Mouse (Mus musculus): ENCODE measurements around the gene Trdmt1. TPM values are rescaled to one million over a fixed set of nuclear protein-coding genes. Genes with fewer than 3 reads are reported as not detected.

Gene Trdmt1
- polyA plus RNA-seq, 1 experiment from 2014 or later = 8.2 TPM

- no peaks in the 10 kb centered on the region for H3K36me3 ChIP-seq
- H3K4me3 ChIP-seq = no peak overlapping the region
- peaks cover 13% of the 10 kb centered on the region for H3K4me1 ChIP-seq
- WGBS = 74% methylated on average over 3 of the region's 3 CpGs
- no peak overlapping the region for H3K9ac ChIP-seq (replicated peaks)
- no peak for ATAC-seq (ENCODE audit: low FRiP score, low read depth)
- no peaks in the 10 kb centered on the region for H3K9me3 ChIP-seq
- no peak overlapping the region for H3K4me2 ChIP-seq (replicated peaks)
- H3K27ac ChIP-seq (replicated peaks) = no peak overlapping the region
- no peaks in the 10 kb centered on the region for H3K27me3 ChIP-seq
These were observed 4.3 kb upstream of the Trdmt1 start for GRCm38 (mm10) chr2:13548749-13549148.

GRCm38 (mm10) chr2:13543519-13544124 lies 846 bp downstream of the Trdmt1 start:
- Histone ChIP-seq H3K36me3 (no peaks in the 10 kb centered on the region), H3K27me3 (no peaks in the 10 kb centered on the region), H3K4me3 (peak overlapping the region; percentile 64), H3K27ac (replicated peaks) (peak overlapping the region; percentile 96), H3K4me1 (peaks cover 14% of the 10 kb centered on the region), H3K9me3 (no peaks in the 10 kb centered on the region), H3K9ac (replicated peaks) (peak overlapping the region; percentile 70; the same call in 1 of the 2 replicates), H3K4me2 (replicated peaks) (peak overlapping the region; percentile 54)
- peak; percentile 21 for ATAC-seq (ENCODE audit: low FRiP score, low read depth)
- WGBS = 44% methylated on average over 8 of the region's 8 CpGs

- Histone ChIP-seq H3K27me3 (no peaks in the 10 kb centered on the region), H3K9ac (replicated peaks) (no peak overlapping the region), H3K27ac (replicated peaks) (no peak overlapping the region), H3K36me3 (no peaks in the 10 kb centered on the region), H3K4me3 (no peak overlapping the region), H3K4me2 (replicated peaks) (no peak overlapping the region), H3K9me3 (no peaks in the 10 kb centered on the region), H3K4me1 (peaks cover 11% of the 10 kb centered on the region)
- no peak for ATAC-seq (ENCODE audit: low FRiP score, low read depth)
- 85% methylated on average over 1 of the region's 1 CpGs for WGBS
These were observed 4.6 kb downstream of the Trdmt1 start for GRCm38 (mm10) chr2:13539860-13540259.

GRCm38 (mm10) chr2:13538704-13539377 lies 5.6 kb downstream of the Trdmt1 start:
- ATAC-seq (ENCODE audit: low FRiP score, low read depth) = no peak
- no peak overlapping the region for H3K4me2 ChIP-seq (replicated peaks)
- H3K4me1 ChIP-seq = peaks cover 6% of the 10 kb centered on the region; the same call in 1 of the 2 replicates
- no peak overlapping the region for H3K9ac ChIP-seq (replicated peaks)
- no peak overlapping the region for H3K27ac ChIP-seq (replicated peaks)
- no peaks in the 10 kb centered on the region for H3K27me3 ChIP-seq
- no peaks in the 10 kb centered on the region for H3K9me3 ChIP-seq
- no peak overlapping the region for H3K4me3 ChIP-seq
- no peaks in the 10 kb centered on the region for H3K36me3 ChIP-seq
- 75% methylated on average over 6 of the region's 6 CpGs for WGBS

- ATAC-seq (ENCODE audit: low FRiP score, low read depth) = no peak
- no peak overlapping the region for H3K27ac ChIP-seq (replicated peaks)
- H3K27me3 ChIP-seq = no peaks in the 10 kb centered on the region
- no peak overlapping the region for H3K4me2 ChIP-seq (replicated peaks)
- H3K9me3 ChIP-seq = no peaks in the 10 kb centered on the region
- no peak overlapping the region for H3K9ac ChIP-seq (replicated peaks)
- H3K4me3 ChIP-seq = no peak overlapping the region
- H3K36me3 ChIP-seq = no peaks in the 10 kb centered on the region
- H3K4me1 ChIP-seq = 0 out of 2 replicates have a peak, but pooled peaks cover 3% of the 10 kb centered on the region
- 72% methylated on average over 2 of the region's 2 CpGs for WGBS
These were observed 6.2 kb downstream of the Trdmt1 start for GRCm38 (mm10) chr2:13538258-13538657.

- Histone ChIP-seq H3K9ac (replicated peaks) (no peak overlapping the region), H3K36me3 (no peaks in the 10 kb centered on the region), H3K27me3 (no peaks in the 10 kb centered on the region), H3K4me2 (replicated peaks) (no peak overlapping the region), H3K9me3 (no peaks in the 10 kb centered on the region), H3K27ac (replicated peaks) (no peak overlapping the region), H3K4me3 (no peak overlapping the region), H3K4me1 (0 out of 2 replicates have a peak, but pooled peaks cover 3% of the 10 kb centered on the region)
- no peak; the same call in 1 of the 2 replicates for ATAC-seq (ENCODE audit: low FRiP score, low read depth)
- WGBS = 19% methylated on average over 2 of the region's 2 CpGs
These were observed 6.7 kb downstream of the Trdmt1 start for GRCm38 (mm10) chr2:13537733-13538132.

- Histone ChIP-seq H3K9ac (replicated peaks) (no peak overlapping the region), H3K9me3 (no peaks in the 10 kb centered on the region), H3K4me3 (no peak overlapping the region), H3K4me2 (replicated peaks) (no peak overlapping the region), H3K36me3 (no peaks in the 10 kb centered on the region), H3K27me3 (no peaks in the 10 kb centered on the region), H3K4me1 (0 out of 2 replicates have a peak, but pooled peaks cover 3% of the 10 kb centered on the region), H3K27ac (replicated peaks) (no peak overlapping the region)
- ATAC-seq (ENCODE audit: low FRiP score, low read depth) = no peak
These were observed 7.7 kb downstream of the Trdmt1 start for GRCm38 (mm10) chr2:13536747-13537146.

- Histone ChIP-seq H3K4me3 (no peak overlapping the region), H3K9me3 (no peaks in the 10 kb centered on the region), H3K4me2 (replicated peaks) (no peak overlapping the region), H3K9ac (replicated peaks) (no peak overlapping the region), H3K4me1 (0 out of 2 replicates have a peak, but pooled peaks cover 7% of the 10 kb centered on the region), H3K27me3 (0 out of 2 replicates have a peak, but pooled peaks cover 6% of the 10 kb centered on the region), H3K27ac (replicated peaks) (no peak overlapping the region), H3K36me3 (no peaks in the 10 kb centered on the region)
- no peak for ATAC-seq (ENCODE audit: low FRiP score, low read depth)
- WGBS = 93% methylated on average over 6 of the region's 6 CpGs
These were observed 13.8 kb downstream of the Trdmt1 start for GRCm38 (mm10) chr2:13530639-13531038.

- 0 out of 2 replicates have a peak, but pooled peaks cover 4% of the 10 kb centered on the region for H3K4me1 ChIP-seq
- no peak overlapping the region for H3K4me3 ChIP-seq
- no peak overlapping the region for H3K27ac ChIP-seq (replicated peaks)
- H3K9ac ChIP-seq (replicated peaks) = no peak overlapping the region; the same call in 1 of the 2 replicates
- 95% methylated on average over 3 of the region's 3 CpGs for WGBS
- no peak overlapping the region for H3K4me2 ChIP-seq (replicated peaks)
- H3K27me3 ChIP-seq = 0 out of 2 replicates have a peak, but pooled peaks cover 6% of the 10 kb centered on the region
- H3K36me3 ChIP-seq = no peaks in the 10 kb centered on the region
- no peaks in the 10 kb centered on the region for H3K9me3 ChIP-seq
- 0 out of 2 replicates have a peak, but pooled peaks have one; percentile 14 for ATAC-seq (ENCODE audit: low FRiP score, low read depth)
These were observed 15.1 kb downstream of the Trdmt1 start for GRCm38 (mm10) chr2:13529253-13529933.

GRCm38 (mm10) chr2:13527531-13527930 lies 16.9 kb downstream of the Trdmt1 start:
- Histone ChIP-seq H3K4me3 (no peak overlapping the region), H3K4me2 (replicated peaks) (no peak overlapping the region), H3K9me3 (no peaks in the 10 kb centered on the region), H3K27ac (replicated peaks) (no peak overlapping the region), H3K27me3 (0 out of 2 replicates have a peak, but pooled peaks cover 6% of the 10 kb centered on the region), H3K9ac (replicated peaks) (no peak overlapping the region), H3K4me1 (0 out of 2 replicates have a peak, but pooled peaks cover 4% of the 10 kb centered on the region), H3K36me3 (no peaks in the 10 kb centered on the region)
- ATAC-seq (ENCODE audit: low FRiP score, low read depth) = no peak
- WGBS = 79% methylated on average over 4 of the region's 4 CpGs

- Histone ChIP-seq H3K4me2 (replicated peaks) (no peak overlapping the region), H3K9ac (replicated peaks) (no peak overlapping the region), H3K4me3 (no peak overlapping the region), H3K9me3 (no peaks in the 10 kb centered on the region), H3K27me3 (0 out of 2 replicates have a peak, but pooled peaks cover 6% of the 10 kb centered on the region), H3K4me1 (0 out of 2 replicates have a peak, but pooled peaks cover 4% of the 10 kb centered on the region), H3K36me3 (no peaks in the 10 kb centered on the region), H3K27ac (replicated peaks) (no peak overlapping the region)
- ATAC-seq (ENCODE audit: low FRiP score, low read depth) = no peak
- 60% methylated on average over 2 of the region's 2 CpGs for WGBS
These were observed 17.3 kb downstream of the Trdmt1 start for GRCm38 (mm10) chr2:13527125-13527524.

- Histone ChIP-seq H3K4me2 (replicated peaks) (no peak overlapping the region), H3K27ac (replicated peaks) (no peak overlapping the region), H3K4me3 (no peak overlapping the region), H3K9me3 (no peaks in the 10 kb centered on the region), H3K27me3 (0 out of 2 replicates have a peak, but pooled peaks cover 6% of the 10 kb centered on the region), H3K4me1 (0 out of 2 replicates have a peak, but pooled peaks cover 4% of the 10 kb centered on the region), H3K36me3 (no peaks in the 10 kb centered on the region), H3K9ac (replicated peaks) (no peak overlapping the region)
- no peak for ATAC-seq (ENCODE audit: low FRiP score, low read depth)
- 93% methylated on average over 2 of the region's 2 CpGs for WGBS
These were observed 18.3 kb downstream of the Trdmt1 start for GRCm38 (mm10) chr2:13526205-13526604.

All from midbrain, embryonic 12.5 days (tissue).